Mouse (Mus musculus) lung, postnatal 4 days (tissue): ENCODE measurements around the gene Apol8.

ENCODE experiments used
- DNase-seq, 2 experiments: peaks; one replicate each; pipeline ENCODE4 v3.0.0; 2021

Gene Apol8

GRCm38 (mm10) chr15:77784039-77784824, 27.4 kb upstream of the Apol8 start:
- DNase-seq: no peak

DNA sequence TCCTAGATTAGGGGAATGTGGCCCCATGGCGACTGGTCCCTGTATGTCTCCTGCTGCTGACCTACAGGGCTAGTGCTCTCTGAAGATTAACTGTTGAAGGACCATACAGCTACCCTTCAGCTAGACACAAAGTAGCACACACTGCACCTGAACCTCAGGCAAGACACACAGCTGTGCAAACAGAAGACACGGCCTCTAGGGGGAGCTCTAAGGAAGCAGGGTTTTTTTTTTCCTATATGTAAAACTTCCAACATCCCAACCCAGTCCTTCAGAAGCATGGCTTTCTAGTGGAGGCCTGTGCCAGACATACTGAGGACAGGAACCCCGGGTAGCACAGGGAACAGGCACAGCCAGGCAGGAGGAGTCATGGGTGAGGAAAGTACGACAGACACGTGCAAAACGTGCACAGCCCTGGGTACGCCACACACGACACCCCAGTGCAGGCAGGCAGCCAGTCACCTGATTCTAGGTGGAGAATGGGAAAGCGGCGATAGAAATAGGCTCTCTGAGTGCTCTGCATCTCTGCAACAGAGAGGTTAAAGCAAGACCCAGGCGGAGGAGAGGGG, 25.7 kb upstream of the Apol8 start:
- peak in 1 of 2 experiments; percentile 66 for DNase-seq

- peak; percentile 74 to 82 for DNase-seq
These were observed 18.6 kb upstream of the Apol8 start for GRCm38 (mm10) chr15:77775186-77775963.

GRCm38 (mm10) chr15:77774303-77774702, 17.5 kb upstream of the Apol8 start:
- DNase-seq: peak in 1 of 2 experiments; percentile 20

DNA sequence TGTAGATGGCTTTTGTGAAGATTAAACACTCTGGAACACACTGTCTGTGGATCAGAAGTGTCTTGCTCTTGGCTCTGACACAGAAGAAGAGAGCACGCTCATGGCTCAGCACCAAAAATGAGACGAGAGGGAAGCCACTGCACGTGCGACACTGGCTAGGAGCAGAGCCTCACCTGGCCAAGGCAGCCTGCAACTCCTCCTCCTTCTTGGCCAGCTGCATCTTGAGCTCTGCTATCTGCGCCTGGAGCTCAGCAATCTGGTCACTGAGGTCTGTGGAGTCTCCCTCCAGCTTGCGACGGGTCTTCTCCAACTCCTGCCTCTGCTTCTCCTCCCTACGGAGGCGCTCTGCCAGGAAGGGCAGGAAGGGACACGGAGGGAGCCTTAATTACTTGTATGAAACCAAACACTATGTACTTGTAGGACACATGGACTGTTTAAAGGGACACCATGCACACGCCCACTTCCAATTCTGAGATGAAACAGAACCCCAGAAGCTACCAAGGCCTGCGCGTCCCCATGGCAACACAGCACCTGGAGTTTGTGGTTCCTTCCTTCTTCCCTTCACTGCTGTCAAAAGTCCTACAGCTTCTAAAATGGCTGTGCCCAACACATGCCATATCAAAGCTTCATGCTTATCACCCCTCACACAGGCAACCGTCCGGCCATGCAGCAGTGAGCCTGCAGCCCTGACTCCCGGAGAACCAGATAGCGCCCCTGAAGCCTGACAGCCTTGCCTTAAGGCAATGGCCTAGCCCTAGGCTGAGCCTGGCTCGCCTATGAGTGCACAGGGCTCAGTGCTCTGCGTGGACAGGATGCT, 16.5 kb upstream of the Apol8 start:
- peak in 1 of 2 experiments; percentile 32 for DNase-seq

DNA sequence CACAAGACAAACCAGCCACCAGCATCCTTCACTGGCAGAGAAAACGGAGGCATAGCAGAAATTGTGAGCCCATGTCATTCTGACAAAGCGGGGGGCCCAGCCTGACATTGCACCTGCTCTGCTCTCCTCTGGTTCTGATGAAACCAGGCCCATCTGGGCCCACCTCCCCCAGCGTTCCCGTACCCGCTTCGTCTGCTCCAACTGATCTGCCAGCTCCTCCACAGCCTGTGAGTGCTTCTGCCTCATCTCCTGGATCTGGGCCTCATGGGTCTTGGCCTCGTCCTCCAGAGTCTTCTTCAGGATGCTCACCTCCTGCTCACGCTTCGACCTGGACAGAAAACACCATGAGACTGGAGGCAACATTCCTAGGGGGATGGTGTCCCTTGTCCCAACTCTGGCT, 14.1 kb upstream of the Apol8 start:
- DNase-seq: no peak

DNA sequence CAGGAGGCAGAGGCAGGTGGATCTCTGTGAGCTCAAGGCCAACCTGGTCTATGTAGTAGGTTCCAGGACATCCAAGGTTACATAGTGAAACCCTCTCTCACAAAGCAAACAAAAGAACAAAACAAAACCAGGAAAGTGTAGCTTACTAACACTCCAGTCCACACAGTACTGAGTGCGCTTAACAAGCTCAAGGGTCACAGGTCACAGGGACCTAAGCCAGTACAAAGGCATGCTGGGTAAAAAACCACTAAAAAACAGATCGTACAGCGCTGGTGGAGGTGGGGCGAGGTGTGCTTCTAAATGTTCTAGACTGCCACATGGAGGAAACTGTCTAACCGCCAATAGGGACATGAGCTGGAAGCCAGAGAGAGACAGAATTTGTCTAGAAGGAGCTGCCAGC, 13.5 kb upstream of the Apol8 start:
- no peak for DNase-seq

- DNase-seq: no peak
These were observed 10.2 kb upstream of the Apol8 start for GRCm38 (mm10) chr15:77766981-77767380.

- DNase-seq: no peak
These were observed 8.8 kb upstream of the Apol8 start for GRCm38 (mm10) chr15:77765484-77766093.

GRCm38 (mm10) chr15:77764391-77765006, 7.7 kb upstream of the Apol8 start:
- DNase-seq: peak; percentile 69 to 89

GRCm38 (mm10) chr15:77763702-77764101, 6.9 kb upstream of the Apol8 start:
- DNase-seq: no peak

DNA sequence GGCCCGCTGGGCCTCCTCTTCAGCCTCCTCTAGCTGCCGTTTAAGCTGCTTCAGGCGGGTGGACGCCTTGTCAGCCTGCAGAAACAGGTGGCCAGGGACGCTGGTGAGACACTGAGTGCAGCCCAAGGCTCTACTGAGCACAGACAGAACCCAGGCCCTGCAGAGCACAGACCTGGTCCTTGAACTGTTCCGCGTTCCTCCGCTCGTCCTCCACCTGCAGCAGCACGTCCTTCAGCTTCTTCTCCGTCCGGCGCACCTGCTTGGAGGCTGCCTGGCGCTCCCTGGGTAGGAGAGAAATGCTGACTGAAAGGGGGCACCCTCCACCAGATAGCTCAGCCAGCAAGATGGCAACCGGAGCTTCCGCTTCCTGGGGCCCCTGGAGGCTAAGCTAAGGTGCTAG, 6.2 kb upstream of the Apol8 start:
- DNase-seq: no peak

GRCm38 (mm10) chr15:77761561-77762380, 5.0 kb upstream of the Apol8 start:
- DNase-seq: peak in 1 of 2 experiments; percentile 61

- no peak for DNase-seq
These were observed 4.3 kb upstream of the Apol8 start for GRCm38 (mm10) chr15:77761083-77761482.

GRCm38 (mm10) chr15:77760037-77760436, 3.2 kb upstream of the Apol8 start:
- DNase-seq: no peak

DNA sequence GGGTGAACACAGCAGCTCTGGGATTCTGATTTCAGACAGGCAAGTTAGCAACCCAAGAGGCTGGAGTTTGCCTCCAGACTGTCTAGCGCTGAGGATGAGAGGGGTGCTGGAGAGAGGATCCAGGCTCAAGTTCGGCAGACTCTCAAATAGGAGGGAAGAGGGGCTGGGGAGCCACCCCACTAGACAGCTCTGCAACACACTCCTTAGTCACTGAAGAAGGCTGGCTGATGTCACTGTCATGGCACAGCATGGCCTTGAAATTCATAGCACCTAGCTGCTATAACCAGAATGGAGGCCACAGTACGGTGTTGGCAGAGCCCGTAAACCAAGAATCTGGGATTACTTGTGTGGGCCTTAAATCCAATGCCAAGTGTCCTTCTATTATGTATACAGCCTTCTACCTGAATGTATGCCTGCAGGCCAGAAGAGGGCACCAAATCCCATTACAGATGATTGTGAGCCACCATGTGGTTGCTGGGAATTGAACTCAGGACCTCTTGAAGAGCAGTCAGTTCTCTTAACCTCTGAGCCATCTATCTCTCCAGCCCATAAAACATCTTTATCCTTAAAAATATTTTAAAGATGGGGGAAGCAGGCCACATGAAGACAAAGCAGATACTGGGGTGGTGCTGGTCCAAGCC, 903 bp upstream of the Apol8 start:
- no peak for DNase-seq

DNA sequence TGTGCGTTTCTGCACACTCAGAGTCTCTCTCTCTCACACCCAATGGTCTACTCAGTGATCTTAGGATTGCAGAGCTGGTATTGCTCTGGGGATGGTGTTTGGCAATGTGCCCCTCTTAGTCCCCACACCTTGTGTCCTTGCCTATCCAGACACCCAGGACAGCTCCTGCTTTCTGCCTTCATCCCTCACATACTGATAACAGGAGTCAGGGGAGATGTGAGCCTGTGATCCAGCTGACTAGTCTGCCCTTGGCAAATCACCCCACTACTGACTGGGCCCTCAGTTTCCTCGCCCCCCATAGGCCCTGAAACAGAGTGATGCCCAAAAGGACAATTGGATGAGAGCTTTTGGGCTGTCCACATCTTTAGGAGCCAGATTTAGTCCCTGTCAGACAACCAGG, 722 bp downstream of the Apol8 start:
- DNase-seq: no peak

GRCm38 (mm10) chr15:77755132-77755531, 1.7 kb downstream of the Apol8 start:
- DNase-seq: no peak

DNA sequence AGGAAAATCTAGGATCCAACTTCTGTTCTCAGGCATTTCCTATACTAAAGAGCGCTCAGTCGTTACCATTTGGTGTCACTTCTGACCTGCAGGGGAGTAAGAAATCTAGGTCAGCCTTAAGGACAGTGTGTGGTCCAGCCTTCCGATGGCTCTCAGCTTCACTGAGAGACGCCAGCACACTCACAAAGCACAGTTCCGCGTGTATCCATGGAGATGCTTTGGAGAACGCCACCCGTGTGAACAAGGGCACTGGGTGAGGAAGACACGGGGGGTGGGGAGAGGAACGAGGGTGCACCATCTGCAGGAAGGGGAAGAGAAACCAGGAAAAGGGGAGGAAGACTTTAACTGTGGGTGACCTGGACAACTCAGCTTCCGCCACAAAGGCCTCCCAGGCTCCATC, 4.4 kb downstream of the Apol8 start:
- no peak for DNase-seq

GRCm38 (mm10) chr15:77750461-77750860, 6.3 kb downstream of the Apol8 start:
- peak in 1 of 2 experiments; percentile 49 for DNase-seq

DNA sequence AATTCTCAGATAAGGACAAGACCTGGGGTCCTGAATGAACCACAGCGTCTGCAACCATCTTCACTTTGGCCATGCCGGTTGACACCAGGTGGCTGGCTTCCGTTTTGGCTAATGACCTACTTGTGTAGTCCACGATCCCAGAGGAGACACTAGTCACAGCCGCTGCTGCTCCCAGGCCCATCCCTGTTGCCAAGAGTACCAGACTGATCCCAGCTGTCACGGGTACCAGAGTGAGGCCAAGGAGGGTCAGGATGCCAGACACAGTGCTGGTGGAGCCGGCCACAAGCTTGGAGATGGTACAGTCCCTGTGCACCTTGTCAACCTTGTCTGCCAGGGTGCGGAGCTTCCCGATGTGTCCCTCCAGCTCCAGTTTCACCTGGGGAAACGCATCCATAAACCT, 7.1 kb downstream of the Apol8 start:
- DNase-seq: no peak
